Mouse (Mus musculus) MEL (cell line): Measurements from ENCODE around the gene Gcm1. TPM values are rescaled to one million over a fixed set of nuclear protein-coding genes. Genes with fewer than 3 reads are reported as not detected.

Experiments
- DNase-seq: peaks from one replicate; pipeline ENCODE4 v3.0.0; 2011; ENCODE audit warnings: low read depth, low spot score
- H3K27ac ChIP-seq: 2 replicates; pipeline ENCODE4 v1.5.1; 2012; ENCODE audit warnings: low read depth, mild to moderate bottlenecking, control low read depth, low read length, moderate library complexity; ENCODE audit not compliant: control insufficient read depth
- H3K27me3 ChIP-seq, 2 experiments: fragments of 150-350 bp in 1 of 2; sonication (generic) in 1 of 2; 2 replicates each; pipeline ENCODE4 v1.6.1; 2012; ENCODE audit warnings: low read length in 2 of 2, mild to moderate bottlenecking in 2 of 2, improper control_type of control experiment in 1 of 2, moderate library complexity in 1 of 2; ENCODE audit not compliant: insufficient read depth in 2 of 2, control insufficient read depth in 1 of 2
- H3K36me3 ChIP-seq, 2 experiments: 2 replicates each; pipeline ENCODE4 v1.6.1; 2012 to 2014; ENCODE audit warnings: low read length in 2 of 2, improper control_type of control experiment in 1 of 2, inconsistent platforms in 1 of 2, mild to moderate bottlenecking in 1 of 2; ENCODE audit not compliant: insufficient read depth in 2 of 2, control insufficient read depth in 1 of 2
- H3K4me1 ChIP-seq, 2 experiments: fragments of 150-350 bp in 1 of 2; sonication (generic) in 1 of 2; 2 replicates each; pipeline ENCODE4 v1.6.1; 2012; ENCODE audit warnings: low read length in 2 of 2, improper control_type of control experiment in 1 of 2, mild to moderate bottlenecking in 1 of 2; ENCODE audit not compliant: insufficient read depth in 2 of 2, control insufficient read depth in 1 of 2
- H3K4me3 ChIP-seq, 2 experiments: fragments of 150-350 bp in 1 of 2; sonication (generic) in 1 of 2; 2 replicates each; pipeline ENCODE4 v1.5.1; 2012; ENCODE audit warnings: low read depth in 2 of 2, low read length in 2 of 2, mild to moderate bottlenecking in 2 of 2, moderate library complexity in 2 of 2, control low read depth in 1 of 2, improper control_type of control experiment in 1 of 2; ENCODE audit not compliant: control insufficient read depth in 1 of 2, insufficient read depth in 1 of 2
- H3K79me2 ChIP-seq: 2 replicates; pipeline ENCODE4 v1.6.1; 2012; ENCODE audit warnings: mild to moderate bottlenecking, low read length, moderate library complexity; ENCODE audit not compliant: control insufficient read depth, poor library complexity, insufficient read depth
- H3K9ac ChIP-seq: 2 replicates; pipeline ENCODE4 v1.6.1; 2012; ENCODE audit warnings: low read depth, mild to moderate bottlenecking, control low read depth, low read length, moderate library complexity; ENCODE audit not compliant: control insufficient read depth, poor library complexity, severe bottlenecking
- H3K9me3 ChIP-seq: fragments of 150-350 bp; sonication (generic); replicated peaks from 2 replicates; pipeline ENCODE4 v1.6.1; 2012; ENCODE audit warnings: mild to moderate bottlenecking, low read length, improper control_type of control experiment, moderate library complexity; ENCODE audit not compliant: insufficient read depth
- BHLHE40 ChIP-seq: IDR thresholded peaks from 2 replicates; pipeline ENCODE4 v1.6.1; 2012; ENCODE audit warnings: low read depth, mild to moderate bottlenecking, inconsistent platforms, low read length, improper control_type of control experiment, borderline replicate concordance
- CHD1 ChIP-seq: IDR thresholded peaks from 2 replicates; pipeline ENCODE4 v1.6.1; 2012; ENCODE audit warnings: low read depth, mild to moderate bottlenecking, inconsistent platforms, low read length, improper control_type of control experiment
- CHD2 ChIP-seq: IDR thresholded peaks from 2 replicates; pipeline ENCODE4 v1.6.1; 2011; ENCODE audit warnings: low read length, improper control_type of control experiment
- ELF1 ChIP-seq: IDR thresholded peaks from 2 replicates; pipeline ENCODE4 v1.6.1; 2014; ENCODE audit warnings: low read depth, mild to moderate bottlenecking, inconsistent platforms, low read length, improper control_type of control experiment, moderate library complexity
- EP300 ChIP-seq, 2 experiments: IDR thresholded peaks; 2 replicates each; pipeline ENCODE4 v1.6.1; 2011; ENCODE audit warnings: improper control_type of control experiment in 2 of 2, low read length in 2 of 2, low read depth in 1 of 2, mild to moderate bottlenecking in 1 of 2
- GABPA ChIP-seq: IDR thresholded peaks from 2 replicates; pipeline ENCODE4 v1.6.1; 2012; ENCODE audit warnings: low read depth, mild to moderate bottlenecking, inconsistent platforms, low read length, improper control_type of control experiment, moderate library complexity
- HCFC1 ChIP-seq: IDR thresholded peaks from 2 replicates; pipeline ENCODE4 v1.6.1; 2012; ENCODE audit warnings: low read depth, mild to moderate bottlenecking, inconsistent platforms, low read length, improper control_type of control experiment, moderate library complexity
- JUND ChIP-seq: IDR thresholded peaks from 2 replicates; pipeline ENCODE4 v1.6.1; 2011; ENCODE audit warnings: low read depth, mild to moderate bottlenecking, improper control_type of control experiment, low read length
- KAT2A ChIP-seq: conservative IDR thresholded peaks from 2 replicates; pipeline ENCODE4 v1.6.1; 2012; ENCODE audit warnings: low read depth, low read length, improper control_type of control experiment, inconsistent platforms
- MAFK ChIP-seq: IDR thresholded peaks from 2 replicates; pipeline ENCODE4 v1.6.1; 2011; ENCODE audit warnings: low read depth, mild to moderate bottlenecking, low read length, improper control_type of control experiment, borderline replicate concordance
- MAX ChIP-seq: IDR thresholded peaks from 2 replicates; pipeline ENCODE4 v1.6.1; 2011; ENCODE audit warnings: low read length, improper control_type of control experiment
- MEF2A ChIP-seq: IDR thresholded peaks from 2 replicates; pipeline ENCODE4 v1.6.1; 2014; ENCODE audit warnings: low read depth, mild to moderate bottlenecking, inconsistent platforms, low read length, improper control_type of control experiment; ENCODE audit not compliant: poor library complexity, insufficient replicate concordance, severe bottlenecking; ENCODE audit errors: extremely low read depth
- MXI1 ChIP-seq: IDR thresholded peaks from 2 replicates; pipeline ENCODE4 v1.6.1; 2011; ENCODE audit warnings: mild to moderate bottlenecking, low read depth, low read length, improper control_type of control experiment
- MYB ChIP-seq: IDR thresholded peaks from 2 replicates; pipeline ENCODE4 v1.6.1; 2011; ENCODE audit warnings: mild to moderate bottlenecking, low read depth, low read length, improper control_type of control experiment
- NELFE ChIP-seq: IDR thresholded peaks from 2 replicates; pipeline ENCODE4 v1.6.1; 2011; ENCODE audit warnings: low read depth, low read length, improper control_type of control experiment
- NRF1 ChIP-seq: IDR thresholded peaks from 2 replicates; pipeline ENCODE4 v1.6.1; 2014; ENCODE audit warnings: low read depth, mild to moderate bottlenecking, inconsistent platforms, low read length, improper control_type of control experiment, moderate library complexity; ENCODE audit not compliant: poor library complexity, insufficient read depth, severe bottlenecking
- RAD21 ChIP-seq: IDR thresholded peaks from 2 replicates; pipeline ENCODE4 v1.6.1; 2011; ENCODE audit warnings: mild to moderate bottlenecking, low read depth, low read length, improper control_type of control experiment
- SIN3A ChIP-seq: IDR thresholded peaks from 2 replicates; pipeline ENCODE4 v1.6.1; 2012; ENCODE audit warnings: low read length, improper control_type of control experiment, inconsistent platforms
- SMC3 ChIP-seq: IDR thresholded peaks from 2 replicates; pipeline ENCODE4 v1.6.1; 2011; ENCODE audit warnings: low read depth, low read length, improper control_type of control experiment
- TAL1 ChIP-seq: IDR thresholded peaks from 2 replicates; pipeline ENCODE4 v1.6.1; 2012; ENCODE audit warnings: mild to moderate bottlenecking, inconsistent platforms, low read length, moderate library complexity, mixed read lengths
- TCF12 ChIP-seq: IDR thresholded peaks from 2 replicates; pipeline ENCODE4 v1.6.1; 2014; ENCODE audit warnings: low read depth, mild to moderate bottlenecking, inconsistent platforms, low read length, improper control_type of control experiment, moderate library complexity
- USF1 ChIP-seq: IDR thresholded peaks from 2 replicates; pipeline ENCODE4 v1.6.1; 2014; ENCODE audit warnings: low read depth, mild to moderate bottlenecking, inconsistent platforms, low read length, improper control_type of control experiment, moderate library complexity
- USF2 ChIP-seq, 2 experiments: IDR thresholded peaks; 2 replicates each; pipeline ENCODE4 v1.6.1; 2011 to 2012; ENCODE audit warnings: improper control_type of control experiment in 2 of 2, low read length in 2 of 2, borderline replicate concordance in 1 of 2, inconsistent platforms in 1 of 2, low read depth in 1 of 2, mild to moderate bottlenecking in 1 of 2; ENCODE audit not compliant: insufficient read depth in 1 of 2
- ZKSCAN1 ChIP-seq: IDR thresholded peaks from 2 replicates; pipeline ENCODE4 v1.6.1; 2012; ENCODE audit warnings: low read depth, mild to moderate bottlenecking, inconsistent platforms, low read length, improper control_type of control experiment, moderate library complexity
- polyA plus RNA-seq, 2 experiments: library from polyadenylated mRNA; stranded (reverse) in 1 of 2; unstranded in 1 of 2; fragments of >175 nt in 1 of 2; fragments of >200 nt in 1 of 2; gene quantifications; 2 replicates each; pipeline versions ENCODE4 v1.2.1 to v1.2.4; 2012; ENCODE audit warnings: low replicate concordance in 2 of 2, low read depth in 1 of 2; ENCODE audit not compliant: insufficient read length in 2 of 2, insufficient read depth in 1 of 2, missing spikeins in 1 of 2
- total RNA-seq: library from RNA; depleted of rRNA; stranded (reverse); fragments of 300-350 nt; gene quantifications from 2 replicates; pipeline ENCODE4 v1.2.3, GENCODE M21; 2012; rRNA removed

Gcm1 gene
- total RNA-seq (not detected in 2 replicates), polyA plus RNA-seq (not detected)

DNA sequence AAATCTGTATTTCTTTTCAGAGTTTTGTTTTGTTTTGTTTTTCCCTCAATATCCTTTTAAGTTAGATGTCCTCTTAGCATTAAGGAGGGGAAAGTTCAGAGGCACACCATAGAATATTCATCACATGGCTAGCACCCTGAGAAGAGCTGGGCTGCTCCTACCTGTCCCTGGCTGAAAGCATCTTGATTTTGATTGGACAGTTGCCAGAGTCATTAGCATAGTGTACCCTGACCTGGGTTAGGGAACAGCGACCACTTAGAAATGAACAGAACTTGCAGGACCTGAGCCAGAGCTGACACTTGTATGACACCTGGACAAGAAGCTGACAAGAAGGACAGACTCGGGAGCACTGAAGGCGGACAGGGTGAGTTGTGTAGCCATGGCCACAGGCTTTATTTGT lies at the start of gene Gcm1:
Gene Gcm1, plus strand, starts transcription at position 248 of the 400 bp plus-strand sequence.
- H3K4me3 ChIP-seq = no peak within 1 kb of the TSS
- no peaks in the 10 kb centered on the region for H3K9me3 ChIP-seq
- H3K27ac ChIP-seq = no peak within 1 kb of the TSS
- no peaks in the 10 kb centered on the region; a peak in 1 of 4 replicates for H3K27me3 ChIP-seq
- peaks cover 3% of the 10 kb centered on the region in 2 experiments; a peak in 2 of 4 replicates for H3K4me1 ChIP-seq
- H3K36me3 ChIP-seq = peaks cover 0 to 4% of the 10 kb centered on the region in 2 experiments; a peak in 1 of 4 replicates
- TF ChIP-seq HCFC1 (no peak), ZKSCAN1 (no peak), MYB (no peak), USF2 (IDR thresholded peaks at IDR 0.05; ENCODE audit: borderline replicate concordance in 1 of 2, insufficient read depth in 1 of 2, low read depth in 1 of 2, low read length in 2 of 2) (no peak), BHLHE40 (no peak), TCF12 (no peak), CHD2 (no peak)
- no peak within 1 kb of the TSS for H3K9ac ChIP-seq
- DNase-seq = no peak
- no peaks in the 10 kb centered on the region; the same call in 1 of the 2 replicates for H3K79me2 ChIP-seq

DNA sequence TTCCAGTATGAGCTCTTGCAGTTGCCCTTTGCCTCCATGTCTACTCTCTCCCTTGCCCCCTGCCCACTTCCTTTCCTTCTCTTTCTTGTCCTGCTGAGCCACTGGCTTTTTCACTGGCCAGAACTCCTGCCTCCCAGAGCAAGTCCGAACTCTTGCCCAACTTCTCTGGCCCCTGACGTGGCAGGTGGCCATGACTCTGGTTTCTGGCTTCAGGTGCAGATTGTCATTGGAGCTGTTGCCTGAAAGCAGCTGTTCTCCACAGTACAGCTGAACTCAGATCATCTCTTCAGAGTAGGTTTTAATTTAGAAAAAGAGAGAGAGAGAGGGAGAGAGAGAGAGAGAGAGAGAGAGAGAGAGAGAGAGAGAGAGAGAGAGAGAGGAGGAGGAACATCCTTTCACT lies 48.4 kb upstream of the Gcm1 start:
- no peaks in the 10 kb centered on the region for H3K79me2 ChIP-seq
- H3K9ac ChIP-seq = no peak overlapping the region
- no peak for DNase-seq
- TF ChIP-seq TCF12 = no peak
- no peak for TF ChIP-seq GABPA
- TF ChIP-seq ZKSCAN1 = no peak
- no peak for TF ChIP-seq KAT2A
- no peak for TF ChIP-seq ELF1
- TF ChIP-seq TAL1 = no peak
- no peak for TF ChIP-seq NRF1
- H3K4me1 ChIP-seq = 0 out of 4 replicates have a peak, but pooled peaks cover 0 to 5% of the 10 kb centered on the region in 2 experiments
- no peak overlapping the region for H3K27ac ChIP-seq
- peaks cover 2 to 4% of the 10 kb centered on the region in 2 experiments for H3K27me3 ChIP-seq
- H3K4me3 ChIP-seq = no peak overlapping the region
- H3K9me3 ChIP-seq = no peaks in the 10 kb centered on the region
- H3K36me3 ChIP-seq = no peaks in the 10 kb centered on the region; a peak in 1 of 4 replicates

GRCm38 (mm10) chr9:78005481-78005880 lies 46.2 kb upstream of the Gcm1 start:
- Histone ChIP-seq H3K9me3 (no peaks in the 10 kb centered on the region), H3K36me3 (no peaks in the 10 kb centered on the region; a peak in 1 of 4 replicates), H3K27me3 (peaks cover 8 to 16% of the 10 kb centered on the region in 2 experiments), H3K4me3 (no peak overlapping the region), H3K79me2 (no peaks in the 10 kb centered on the region), H3K27ac (no peak overlapping the region), H3K4me1 (0 out of 4 replicates have a peak, but pooled peaks cover 0 to 5% of the 10 kb centered on the region in 2 experiments), H3K9ac (no peak overlapping the region)
- DNase-seq = peak; percentile 77
- TF ChIP-seq KAT2A (no peak), EP300 (IDR thresholded peaks at IDR 0.05; ENCODE audit: low read depth in 1 of 2, low read length in 2 of 2) (no peak), BHLHE40 (no peak), MAFK (no peak), SMC3 (peak; percentile 67), RAD21 (peak; percentile 39), MEF2A (no peak), USF2 (IDR thresholded peaks at IDR 0.05; ENCODE audit: borderline replicate concordance in 1 of 2, insufficient read depth in 1 of 2, low read depth in 1 of 2, low read length in 2 of 2) (no peak), NRF1 (no peak), SIN3A (no peak), MAX (no peak), ELF1 (no peak), NELFE (no peak), USF1 (no peak), CHD1 (no peak), JUND (no peak), MXI1 (no peak)
